Mouse (Mus musculus) CH12.LX (cell line): ENCODE results near the gene Tank.

ENCODE experiments used
- CTCF ChIP-seq, 2 experiments: IDR thresholded peaks in 1 of 2; conservative IDR thresholded peaks in 1 of 2; 2 replicates each; pipeline ENCODE4 v1.5.1; 2011 to 2012; ENCODE audit warnings: low read depth in 2 of 2, low read length in 2 of 2, improper control_type of control experiment in 1 of 2, inconsistent platforms in 1 of 2, mild to moderate bottlenecking in 1 of 2, moderate library complexity in 1 of 2
- ELF1 ChIP-seq: IDR thresholded peaks from 2 replicates; pipeline ENCODE4 v1.6.1; 2014; ENCODE audit warnings: low read depth, mild to moderate bottlenecking, inconsistent platforms, low read length, improper control_type of control experiment
- EP300 ChIP-seq: IDR thresholded peaks from 2 replicates; pipeline ENCODE4 v1.6.1; 2011; ENCODE audit warnings: low read length, improper control_type of control experiment
- HCFC1 ChIP-seq: IDR thresholded peaks from 2 replicates; pipeline ENCODE4 v1.6.1; 2012; ENCODE audit warnings: low read depth, mild to moderate bottlenecking, inconsistent platforms, low read length, improper control_type of control experiment
- MAX ChIP-seq: IDR thresholded peaks from 2 replicates; pipeline ENCODE4 v1.6.1; 2011; ENCODE audit warnings: low read length, improper control_type of control experiment
- POLR2A ChIP-seq: IDR thresholded peaks from 2 replicates; pipeline ENCODE4 v1.6.1; 2011; ENCODE audit warnings: low read depth, mild to moderate bottlenecking, improper control_type of control experiment, low read length
- USF1 ChIP-seq: IDR thresholded peaks from 2 replicates; pipeline ENCODE4 v1.6.1; 2014; ENCODE audit warnings: low read depth, mild to moderate bottlenecking, inconsistent platforms, low read length, improper control_type of control experiment
- ZKSCAN1 ChIP-seq: IDR thresholded peaks from 2 replicates; pipeline ENCODE4 v1.6.1; 2012; ENCODE audit warnings: low read depth, inconsistent platforms, low read length, improper control_type of control experiment, borderline replicate concordance

GRCm38 (mm10) chr2:61592699-61593029, 14.3 kb downstream of the Tank start:
- TF ChIP-seq CTCF (conservative IDR thresholded peaks at IDR 0.05 in 1 of 2, IDR thresholded peaks at IDR 0.05 in 1 of 2; ENCODE audit: low read depth in 2 of 2, low read length in 2 of 2) (no peak), HCFC1 (no peak), POLR2A (no peak), EP300 (no peak), MAX (no peak), USF1 (no peak), ELF1 (no peak), ZKSCAN1 (no peak)
